Mouse (Mus musculus): ENCODE measurements around the gene Rbfox1. TPM values are rescaled to one million over a fixed set of nuclear protein-coding genes. Genes with fewer than 3 reads are reported as not detected.

Gene Rbfox1
- polyA plus RNA-seq, 1 experiment from 2014 or later: not detected

- Histone ChIP-seq H3K27ac (no peak overlapping the region), H3K79me2 (ENCODE audit: inconsistent target) (no peaks in the 10 kb centered on the region), H3K4me3 (ENCODE audit: inconsistent target) (no peak overlapping the region), H3K36me3 (ENCODE audit: inconsistent target) (no peaks in the 10 kb centered on the region)
- WGBS (ENCODE audit: missing documents): 16% methylated on average over 9 of the region's 9 CpGs
Observed at GRCm38 (mm10) chr16:6791655-6792054, 906.5 kb downstream of the Rbfox1 start.

DNA sequence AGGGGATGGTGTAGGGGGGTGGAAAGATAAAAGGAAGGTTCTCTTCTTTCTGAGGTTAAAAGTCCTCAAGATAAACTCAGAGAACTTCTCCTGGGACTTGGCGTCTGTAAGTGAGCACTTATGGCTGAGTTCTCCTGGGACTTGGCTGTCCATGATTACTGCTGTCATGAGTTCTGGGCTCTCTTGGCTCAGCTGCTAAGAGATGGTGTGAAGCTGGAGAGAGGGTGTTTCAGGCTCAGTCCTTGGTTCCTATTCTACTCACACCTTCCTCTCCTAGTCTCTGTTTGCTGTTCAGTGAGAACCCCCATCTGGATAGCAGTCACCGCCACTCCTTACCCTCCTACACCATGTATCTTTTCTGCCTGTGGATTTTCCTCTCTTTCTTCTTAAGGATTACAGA lies 921.1 kb downstream of the Rbfox1 start:
- H3K27ac ChIP-seq: no peak overlapping the region
- no peak overlapping the region for H3K4me3 ChIP-seq (ENCODE audit: inconsistent target)
- 90% methylated on average over 2 of the region's 2 CpGs for WGBS (ENCODE audit: missing documents)
- H3K79me2 ChIP-seq (ENCODE audit: inconsistent target): no peaks in the 10 kb centered on the region
- H3K36me3 ChIP-seq (ENCODE audit: inconsistent target): no peaks in the 10 kb centered on the region

- H3K79me2 ChIP-seq (ENCODE audit: inconsistent target): no peaks in the 10 kb centered on the region
- no peak overlapping the region for H3K27ac ChIP-seq
- 60% methylated on average over 2 of the region's 2 CpGs for WGBS (ENCODE audit: missing documents)
- H3K36me3 ChIP-seq (ENCODE audit: inconsistent target): no peaks in the 10 kb centered on the region
- no peak overlapping the region for H3K4me3 ChIP-seq (ENCODE audit: inconsistent target)
Observed at GRCm38 (mm10) chr16:6807835-6808234, 922.7 kb downstream of the Rbfox1 start.

- Histone ChIP-seq H3K36me3 (ENCODE audit: inconsistent target) (no peaks in the 10 kb centered on the region), H3K79me2 (ENCODE audit: inconsistent target) (no peaks in the 10 kb centered on the region), H3K27ac (no peak overlapping the region), H3K4me3 (ENCODE audit: inconsistent target) (no peak overlapping the region)
- WGBS (ENCODE audit: missing documents): 88% methylated on average over 3 of the region's 3 CpGs
Observed at GRCm38 (mm10) chr16:6813871-6814270, 928.7 kb downstream of the Rbfox1 start.

- no peak overlapping the region for H3K4me3 ChIP-seq (ENCODE audit: inconsistent target)
- no peak overlapping the region for H3K27ac ChIP-seq
- H3K36me3 ChIP-seq (ENCODE audit: inconsistent target): no peaks in the 10 kb centered on the region
- 82% methylated on average over 1 of the region's 1 CpGs for WGBS (ENCODE audit: missing documents)
- H3K79me2 ChIP-seq (ENCODE audit: inconsistent target): no peaks in the 10 kb centered on the region
Observed at GRCm38 (mm10) chr16:6821741-6822140, 936.6 kb downstream of the Rbfox1 start.

DNA sequence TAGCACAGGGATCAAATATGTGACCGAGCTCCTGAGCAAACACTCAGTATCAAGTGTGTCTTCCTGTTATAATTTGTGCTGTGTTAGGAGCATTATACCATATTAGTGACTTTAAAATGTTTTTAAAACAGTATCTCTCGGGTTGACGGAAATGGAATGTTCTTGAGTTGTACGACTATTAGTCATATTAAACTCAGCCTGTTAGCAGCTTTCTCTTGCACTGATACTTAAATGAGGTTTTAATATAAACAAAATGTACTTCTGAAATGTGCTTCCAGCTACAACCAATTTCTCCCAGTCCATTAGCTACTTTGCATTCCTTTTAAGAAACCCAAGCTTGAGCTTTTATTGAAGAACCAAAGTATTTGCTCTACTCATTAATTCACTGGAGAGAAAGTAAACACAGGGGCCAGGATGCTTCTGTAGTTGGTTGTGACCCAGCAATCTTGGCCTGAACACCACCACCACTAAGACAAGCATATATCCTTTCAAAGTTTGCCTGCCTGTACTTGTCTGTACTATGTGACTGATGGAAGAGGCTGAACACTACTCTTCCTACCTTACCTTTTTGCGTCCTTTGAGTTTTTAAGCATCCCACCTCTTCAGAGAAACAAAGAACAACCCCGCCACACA lies 944.9 kb downstream of the Rbfox1 start:
- Histone ChIP-seq H3K27ac (no peak overlapping the region), H3K79me2 (ENCODE audit: inconsistent target) (no peaks in the 10 kb centered on the region), H3K36me3 (ENCODE audit: inconsistent target) (no peaks in the 10 kb centered on the region), H3K4me3 (ENCODE audit: inconsistent target) (no peak overlapping the region)
- WGBS (ENCODE audit: missing documents): 90% methylated on average over 6 of the region's 6 CpGs

GRCm38 (mm10) chr16:6833486-6833885 lies 948.3 kb downstream of the Rbfox1 start:
- Histone ChIP-seq H3K36me3 (ENCODE audit: inconsistent target) (no peaks in the 10 kb centered on the region), H3K4me3 (ENCODE audit: inconsistent target) (no peak overlapping the region), H3K79me2 (ENCODE audit: inconsistent target) (no peaks in the 10 kb centered on the region), H3K27ac (no peak overlapping the region)

DNA sequence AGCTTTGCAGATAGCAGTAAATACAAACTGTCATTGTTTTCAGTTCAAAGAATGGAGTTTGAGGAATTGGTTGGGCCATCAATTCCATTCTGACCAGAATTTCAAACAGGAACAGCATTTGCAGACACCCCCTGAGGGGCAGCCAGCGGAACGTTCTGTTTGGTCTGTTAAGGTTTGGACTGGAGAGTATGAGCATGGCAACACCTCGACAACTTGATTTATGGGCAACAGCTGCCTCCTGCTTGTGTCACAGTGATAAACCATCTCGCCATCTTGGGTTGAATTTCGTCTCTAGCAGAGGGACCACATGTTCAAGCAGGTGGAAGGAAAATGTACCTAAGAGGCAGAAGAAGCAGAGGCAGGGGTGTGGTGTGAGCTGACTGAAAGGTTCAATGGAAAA lies 949.9 kb downstream of the Rbfox1 start:
- Histone ChIP-seq H3K36me3 (ENCODE audit: inconsistent target) (no peaks in the 10 kb centered on the region), H3K27ac (no peak overlapping the region), H3K79me2 (ENCODE audit: inconsistent target) (no peaks in the 10 kb centered on the region), H3K4me3 (ENCODE audit: inconsistent target) (no peak overlapping the region)
- 44% methylated on average over 5 of the region's 5 CpGs for WGBS (ENCODE audit: missing documents)

DNA sequence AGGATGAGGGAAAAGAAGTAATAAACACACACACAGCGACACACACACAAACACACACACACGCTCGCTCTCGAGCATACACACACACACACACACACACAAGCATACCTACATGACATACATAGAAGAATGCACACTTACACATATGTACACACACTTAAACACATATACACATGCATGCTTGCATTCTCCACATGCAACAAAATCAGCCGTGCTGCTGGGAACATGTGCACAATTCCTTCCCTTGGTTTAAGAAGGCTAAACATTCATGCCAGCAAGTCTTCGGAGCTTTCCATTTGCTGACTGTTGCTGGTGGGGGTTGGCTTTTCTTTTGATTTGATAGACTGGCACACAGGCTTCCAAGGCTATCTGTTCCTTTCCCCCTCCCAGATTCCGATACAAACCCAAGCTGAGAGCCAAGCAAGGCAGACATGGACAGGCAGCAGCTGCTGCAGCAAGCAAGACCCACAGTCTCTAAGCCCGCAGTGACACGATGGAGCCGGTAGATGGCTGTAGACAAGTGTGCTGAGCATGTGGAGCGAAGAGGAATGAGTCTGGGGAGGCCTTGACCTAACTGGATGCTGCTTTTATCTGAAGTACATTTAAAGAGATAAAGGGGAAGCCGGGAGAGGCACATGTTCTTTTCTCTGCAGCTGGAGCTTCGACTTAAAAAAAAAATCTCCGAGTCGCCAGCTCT lies 954.3 kb downstream of the Rbfox1 start:
- no peak overlapping the region for H3K27ac ChIP-seq
- no peaks in the 10 kb centered on the region for H3K79me2 ChIP-seq (ENCODE audit: inconsistent target)
- H3K4me3 ChIP-seq (ENCODE audit: inconsistent target): no peak overlapping the region
- WGBS (ENCODE audit: missing documents): 51% methylated on average over 15 of the region's 15 CpGs
- no peaks in the 10 kb centered on the region for H3K36me3 ChIP-seq (ENCODE audit: inconsistent target)

- Histone ChIP-seq H3K27ac (no peak overlapping the region), H3K36me3 (ENCODE audit: inconsistent target) (no peaks in the 10 kb centered on the region), H3K4me3 (ENCODE audit: inconsistent target) (no peak overlapping the region), H3K79me2 (ENCODE audit: inconsistent target) (no peaks in the 10 kb centered on the region)
- WGBS (ENCODE audit: missing documents): 85% methylated on average over 3 of the region's 3 CpGs
Observed at GRCm38 (mm10) chr16:6840007-6840406, 954.9 kb downstream of the Rbfox1 start.

- Histone ChIP-seq H3K36me3 (ENCODE audit: inconsistent target) (no peaks in the 10 kb centered on the region), H3K79me2 (ENCODE audit: inconsistent target) (no peaks in the 10 kb centered on the region), H3K4me3 (ENCODE audit: inconsistent target) (no peak overlapping the region), H3K27ac (no peak overlapping the region)
- 86% methylated on average over 7 of the region's 7 CpGs for WGBS (ENCODE audit: missing documents)
Observed at GRCm38 (mm10) chr16:6840461-6840860, 955.3 kb downstream of the Rbfox1 start.

DNA sequence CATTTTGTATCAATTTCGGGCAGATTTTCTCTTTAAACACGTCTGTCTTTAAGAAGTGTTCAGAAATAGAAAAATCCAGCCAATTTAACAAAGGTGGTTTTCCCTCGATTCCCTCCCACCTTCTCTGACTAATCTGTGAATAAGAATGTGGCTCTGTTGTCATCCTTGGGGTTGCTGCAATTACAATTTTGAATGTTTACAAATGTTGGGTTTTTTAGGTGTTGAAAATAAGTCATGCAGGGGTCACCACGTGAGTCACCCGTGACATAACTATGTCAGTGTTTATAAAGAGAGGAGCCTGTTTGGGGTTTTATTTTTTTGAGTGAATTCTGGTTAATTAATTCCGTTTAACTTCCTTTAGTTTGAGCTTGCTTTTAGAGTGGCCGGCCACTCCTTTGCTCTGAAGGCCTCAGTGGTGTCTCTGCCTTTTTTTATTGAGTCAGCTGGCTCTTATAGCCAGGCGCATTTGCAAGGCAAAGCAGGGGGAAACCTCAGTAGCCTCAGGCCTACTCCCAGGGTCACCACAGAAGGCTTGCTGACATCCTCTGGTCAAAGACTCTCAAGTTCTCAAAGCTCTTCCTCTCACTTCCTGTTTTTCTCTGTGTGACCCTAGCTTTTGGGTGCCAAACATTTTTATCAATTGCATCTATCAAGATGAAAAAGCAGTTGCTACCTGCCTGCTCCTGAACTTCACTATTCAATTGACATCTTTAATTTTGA lies 957.1 kb downstream of the Rbfox1 start:
- no peaks in the 10 kb centered on the region for H3K36me3 ChIP-seq (ENCODE audit: inconsistent target)
- 70% methylated on average over 8 of the region's 8 CpGs for WGBS (ENCODE audit: missing documents)
- H3K27ac ChIP-seq: no peak overlapping the region
- H3K79me2 ChIP-seq (ENCODE audit: inconsistent target): no peaks in the 10 kb centered on the region
- no peak overlapping the region for H3K4me3 ChIP-seq (ENCODE audit: inconsistent target)

DNA sequence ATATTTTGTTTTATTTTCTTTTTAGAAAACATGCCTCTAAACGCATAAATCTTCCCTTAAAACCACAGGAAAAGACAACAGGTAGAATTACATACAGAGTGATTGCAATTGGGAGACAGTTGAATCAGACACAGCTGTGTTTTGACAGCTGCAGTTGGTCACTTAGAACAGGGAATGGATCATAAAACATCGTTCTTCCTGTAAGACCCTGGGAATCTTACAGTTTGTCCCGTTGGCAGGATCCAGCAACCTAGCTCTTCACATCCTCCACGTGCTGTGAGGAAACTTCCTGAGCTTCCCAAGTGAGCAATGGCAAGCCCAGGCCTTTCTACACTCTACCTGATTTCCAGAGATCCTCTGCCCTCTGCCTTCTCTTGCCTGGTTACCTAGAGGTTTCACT lies 959.5 kb downstream of the Rbfox1 start:
- Histone ChIP-seq H3K4me3 (ENCODE audit: inconsistent target) (no peak overlapping the region), H3K36me3 (ENCODE audit: inconsistent target) (no peaks in the 10 kb centered on the region), H3K79me2 (ENCODE audit: inconsistent target) (no peaks in the 10 kb centered on the region), H3K27ac (no peak overlapping the region)
- 27% methylated on average over 4 of the region's 4 CpGs for WGBS (ENCODE audit: missing documents)

DNA sequence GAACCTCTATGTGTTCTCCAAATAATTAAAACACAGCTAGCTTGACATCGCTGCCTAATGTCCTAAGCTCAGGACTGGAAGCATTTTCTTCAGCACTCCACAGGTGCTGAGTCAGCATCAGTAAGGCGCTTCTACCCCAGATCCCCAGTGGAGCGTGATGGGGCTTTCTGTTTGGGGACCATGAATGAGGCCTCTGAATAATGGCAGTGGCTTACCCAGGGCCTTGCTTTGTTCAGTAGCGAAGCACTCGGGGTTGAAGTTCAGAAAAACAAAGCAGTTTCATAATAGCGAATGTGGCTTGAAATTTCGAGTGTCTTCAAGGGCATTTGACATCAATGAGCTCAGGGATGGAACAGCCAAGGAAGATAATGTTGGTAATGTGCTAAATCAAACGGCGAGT lies 966.2 kb downstream of the Rbfox1 start:
- no peak overlapping the region for H3K27ac ChIP-seq
- H3K4me3 ChIP-seq (ENCODE audit: inconsistent target): no peak overlapping the region
- no peaks in the 10 kb centered on the region for H3K36me3 ChIP-seq (ENCODE audit: inconsistent target)
- WGBS (ENCODE audit: missing documents): 86% methylated on average over 8 of the region's 9 CpGs
- H3K79me2 ChIP-seq (ENCODE audit: inconsistent target): no peaks in the 10 kb centered on the region

DNA sequence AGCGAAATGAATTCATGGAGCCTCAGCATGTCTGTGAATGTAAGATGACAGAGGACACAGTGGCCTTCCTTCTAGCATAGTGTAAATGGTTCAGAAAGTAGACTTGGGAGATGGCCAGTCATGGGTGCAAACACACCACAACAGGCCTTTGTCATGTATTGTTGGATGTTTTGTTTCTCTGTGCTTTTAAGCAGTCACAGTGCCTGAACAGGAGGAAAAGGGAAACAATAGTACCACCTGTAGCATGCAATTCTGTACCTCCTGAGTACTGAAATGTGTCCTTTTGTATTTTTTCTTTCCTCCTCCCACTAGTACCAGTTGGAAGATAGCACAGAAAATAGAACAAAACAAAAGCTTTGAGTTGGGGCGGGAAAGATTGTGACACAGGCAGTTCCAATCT lies 968.6 kb downstream of the Rbfox1 start:
- no peaks in the 10 kb centered on the region for H3K79me2 ChIP-seq (ENCODE audit: inconsistent target)
- no peaks in the 10 kb centered on the region for H3K36me3 ChIP-seq (ENCODE audit: inconsistent target)
- WGBS (ENCODE audit: missing documents): 90% methylated on average over 2 of the region's 2 CpGs
- H3K4me3 ChIP-seq (ENCODE audit: inconsistent target): no peak overlapping the region
- H3K27ac ChIP-seq: no peak overlapping the region
